Mouse (Mus musculus): Measurements from ENCODE around the gene Ckmt2.

The Ckmt2 gene

GRCm38 (mm10) chr13:91876741-91877349, at the start of gene Ckmt2:
Gene Ckmt2, minus strand, starts transcription at chr13:91876885.
- peak; percentile 9 to 17 for DNase-seq

GRCm38 (mm10) chr13:91921010-91921409, 44.3 kb upstream of the Ckmt2 start:
- DNase-seq: no peak

GRCm38 (mm10) chr13:91918764-91919163, 42.1 kb upstream of the Ckmt2 start:
- DNase-seq: peak; percentile 10 to 21

- no peak for DNase-seq
Observed at GRCm38 (mm10) chr13:91917835-91918234, 41.1 kb upstream of the Ckmt2 start.

- no peak for DNase-seq
Observed at GRCm38 (mm10) chr13:91916308-91916707, 39.6 kb upstream of the Ckmt2 start.

- no peak for DNase-seq
Observed at GRCm38 (mm10) chr13:91915582-91916239, 39.0 kb upstream of the Ckmt2 start.

- no peak for DNase-seq
Observed at GRCm38 (mm10) chr13:91915192-91915581, 38.5 kb upstream of the Ckmt2 start.

GRCm38 (mm10) chr13:91911652-91912051, 35.0 kb upstream of the Ckmt2 start:
- DNase-seq: no peak

GRCm38 (mm10) chr13:91911211-91911610, 34.5 kb upstream of the Ckmt2 start:
- DNase-seq: peak in 1 of 2 experiments; percentile 30

GRCm38 (mm10) chr13:91908202-91908980, 31.7 kb upstream of the Ckmt2 start:
- peak; percentile 83 to 90 for DNase-seq

GRCm38 (mm10) chr13:91906338-91906737, 29.7 kb upstream of the Ckmt2 start:
- no peak for DNase-seq

GRCm38 (mm10) chr13:91896476-91896875, 19.8 kb upstream of the Ckmt2 start:
- no peak for DNase-seq

GRCm38 (mm10) chr13:91893132-91893531, 16.4 kb upstream of the Ckmt2 start:
- peak in 1 of 2 experiments; percentile 20 for DNase-seq

- DNase-seq: no peak
Observed at GRCm38 (mm10) chr13:91890031-91890619, 13.4 kb upstream of the Ckmt2 start.

- no peak for DNase-seq
Observed at GRCm38 (mm10) chr13:91884714-91885386, 8.2 kb upstream of the Ckmt2 start.

GRCm38 (mm10) chr13:91881837-91882480, 5.3 kb upstream of the Ckmt2 start:
- peak; percentile 29 to 72 for DNase-seq

- DNase-seq: no peak
Observed at GRCm38 (mm10) chr13:91880256-91880655, 3.6 kb upstream of the Ckmt2 start.

- no peak for DNase-seq
Observed at GRCm38 (mm10) chr13:91877996-91878395, 1.3 kb upstream of the Ckmt2 start.

GRCm38 (mm10) chr13:91877350-91877749, 665 bp upstream of the Ckmt2 start:
- DNase-seq: no peak

- no peak for DNase-seq
Observed at GRCm38 (mm10) chr13:91875581-91875980, 1.1 kb downstream of the Ckmt2 start.

GRCm38 (mm10) chr13:91874565-91874964, 2.1 kb downstream of the Ckmt2 start:
- DNase-seq: no peak

- no peak for DNase-seq
Observed at GRCm38 (mm10) chr13:91873734-91874329, 2.9 kb downstream of the Ckmt2 start.

Measured in kidney, postnatal 36 days (tissue).